In the genomic region with DNA sequence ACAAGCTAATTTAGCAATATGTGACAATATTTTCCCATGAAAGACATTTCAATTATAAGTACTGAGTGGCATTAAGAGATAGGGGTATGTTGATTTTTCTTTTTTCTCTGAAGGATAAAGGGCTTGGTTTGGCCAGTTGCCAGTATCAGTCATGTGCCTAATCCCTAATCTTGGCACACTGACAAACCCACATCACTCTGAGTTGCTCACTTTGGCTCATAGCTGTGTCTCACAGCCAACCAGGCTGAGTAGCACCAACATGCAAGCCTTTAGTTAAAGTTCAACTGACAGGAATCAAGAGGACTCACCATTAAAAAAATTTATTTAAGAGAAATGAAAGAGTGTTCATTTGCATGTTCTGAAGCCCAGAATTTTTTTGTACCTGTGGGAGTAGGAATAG, we compare ENCODE assay signal across 17 mouse cellular contexts.
DNase-seq lines count a peak whose midpoint lies in the region; ATAC-seq and TF ChIP-seq lines count a peak whose summit lies in the region.
"Had no signal": no experiment of that assay in that cellular context is flagged by ENCODE, and none has a peak within 500 bp of the region (broad histone marks: within the 10 kb centered on the region; RNA-seq: fewer than 3 reads in every experiment).

No protein-coding gene starts in this region.

- peak; percentile 68 to 78 for DNase-seq in cerebellum, postnatal 14 days
- DNase-seq in cerebellum, adult 11-12 months: no peak
- DNase-seq in kidney, postnatal 25 days: peak; percentile 14 to 29
- no peak for DNase-seq in kidney, adult 11 months
- peak; percentile 31 for DNase-seq in Patski (ENCODE audit: low read depth, low spot score)
- DNase-seq in kidney, postnatal 36 days: peak; percentile 2 to 3
- no peak for DNase-seq in frontal cortex, postnatal 25 days (ENCODE audit: low spot score in 2 of 2)
- DNase-seq in liver, embryonic 11.5 days (ENCODE audit: low spot score): no peak
- DNase-seq: gastrocnemius, postnatal 25 days; lung, postnatal 4 days; right cerebral cortex, postnatal 25 days had no signal

- H3K9me3 ChIP-seq in liver, embryonic 11.5 days (ENCODE audit: control insufficient read depth, low read length): no peaks in the 10 kb centered on the region
- H3K9me3 ChIP-seq: embryonic facial prominence, embryonic 13.5 days; heart, embryonic 12.5 days; liver, embryonic 15.5 days had no signal

- no peaks in the 10 kb centered on the region for H3K27me3 ChIP-seq in Patski
- no peaks in the 10 kb centered on the region for H3K27me3 ChIP-seq in liver, embryonic 11.5 days (replicated peaks; ENCODE audit: control insufficient read depth, insufficient read depth, low read length)
- H3K27me3 ChIP-seq: embryonic facial prominence, embryonic 13.5 days; heart, embryonic 12.5 days; liver, embryonic 15.5 days had no signal

- TF ChIP-seq CTCF in Patski (IDR thresholded peaks at IDR 0.05): no peak

- peak; percentile 62 for ATAC-seq in Patski
- ATAC-seq in liver, embryonic 11.5 days (replicated peaks; ENCODE audit: low FRiP score): no peak
- ATAC-seq: activated CD4-positive, CD25-positive, alpha-beta regulatory T cell, adult 4 months; intestine, postnatal 0 days had no signal

- H3K4me1 ChIP-seq in liver, embryonic 11.5 days (replicated peaks; ENCODE audit: control insufficient read depth, insufficient read depth, low read length): no peaks in the 10 kb centered on the region
- H3K4me1 ChIP-seq: embryonic facial prominence, embryonic 13.5 days; heart, embryonic 12.5 days; liver, embryonic 15.5 days had no signal

- no peak overlapping the region for H3K27ac ChIP-seq in liver, embryonic 11.5 days (ENCODE audit: low read depth, low read length)
- H3K27ac ChIP-seq: embryonic facial prominence, embryonic 13.5 days; liver, embryonic 15.5 days had no signal

- no peaks in the 10 kb centered on the region for H3K36me3 ChIP-seq in liver, embryonic 11.5 days (ENCODE audit: control insufficient read depth, insufficient read depth, low read length)
- H3K36me3 ChIP-seq: embryonic facial prominence, embryonic 13.5 days; G1E; heart, embryonic 12.5 days; liver, embryonic 15.5 days had no signal

- CTCF ChIA-PET in Patski (lab: Charles Lee): no interaction called here

- H3K4me2 ChIP-seq in liver, embryonic 11.5 days: no peak overlapping the region
- H3K4me2 ChIP-seq: embryonic facial prominence, embryonic 13.5 days; heart, embryonic 12.5 days; liver, embryonic 15.5 days had no signal

- H3K9ac ChIP-seq in liver, embryonic 11.5 days (ENCODE audit: low read depth, low read length): no peak overlapping the region
- H3K9ac ChIP-seq: embryonic facial prominence, embryonic 13.5 days; heart, embryonic 12.5 days; liver, embryonic 15.5 days had no signal

- POLR2A ChIA-PET in Patski (lab: Charles Lee): no interaction called here

- in situ Hi-C loops in Patski (cut with MboI; ENCODE audit: low pct_unique_long_range_greater_than_20kb): no loop called here

- no peak overlapping the region for H3K4me3 ChIP-seq in liver, embryonic 11.5 days (ENCODE audit: low read depth, low read length)
- H3K4me3 ChIP-seq: embryonic facial prominence, embryonic 13.5 days; heart, embryonic 12.5 days; liver, embryonic 15.5 days had no signal

Comparison
In these comparisons a context has a peak if more than half of its experiments do, and no peak if none do; other contexts are left out.
1. DNase-seq: peak in cerebellum, postnatal 14 days (2 of 2), kidney, postnatal 25 days (2 of 2), Patski (single experiment) and kidney, postnatal 36 days (2 of 2); none in cerebellum, adult 11-12 months (single experiment), kidney, adult 11 months (single experiment), frontal cortex, postnatal 25 days (0 of 2) and liver, embryonic 11.5 days (single experiment).